Mouse (Mus musculus) C2C12 (cell line): ENCODE data around the gene Pgrmc2. TPM values are rescaled to one million over a fixed set of nuclear protein-coding genes. Genes with fewer than 3 reads are reported as not detected.

ENCODE experiments used
- H3K27me3 ChIP-seq: one replicate; pipeline ENCODE4 v1.6.1; 2011; ENCODE audit not compliant: control insufficient read depth, insufficient read depth, insufficient read length
- H3K36me3 ChIP-seq: one replicate; pipeline ENCODE4 v1.6.1; 2011; ENCODE audit not compliant: control insufficient read depth, insufficient read depth
- H3K4me3 ChIP-seq: one replicate; pipeline ENCODE4 v1.5.1; 2011; ENCODE audit warnings: mild to moderate bottlenecking, control low read depth; ENCODE audit not compliant: poor library complexity, insufficient read depth, severe bottlenecking
- H3K79me2 ChIP-seq: one replicate; pipeline ENCODE4 v1.6.1; 2011; ENCODE audit not compliant: control insufficient read depth, insufficient read depth
- H3K79me3 ChIP-seq: one replicate; pipeline ENCODE4 v1.6.1; 2011; ENCODE audit warnings: low read depth, control low read depth
- H3ac ChIP-seq: one replicate; pipeline ENCODE3; 2011; ENCODE audit warnings: low read depth; ENCODE audit not compliant: control insufficient read depth, insufficient read length
- CEBPB ChIP-seq: IDR thresholded peaks from one replicate; pipeline ENCODE4 v1.6.1; 2011; ENCODE audit warnings: low read depth, mild to moderate bottlenecking, control low read depth, moderate library complexity
- CTCF ChIP-seq: IDR thresholded peaks from one replicate; pipeline ENCODE4 v1.5.1; 2011; ENCODE audit not compliant: control insufficient read depth, insufficient read depth, insufficient read length
- FOSL1 ChIP-seq: IDR thresholded peaks from one replicate; pipeline ENCODE4 v1.8.0; 2011; ENCODE audit warnings: mild to moderate bottlenecking, low read length; ENCODE audit not compliant: poor library complexity, insufficient read depth, severe bottlenecking
- MAX ChIP-seq: IDR thresholded peaks from one replicate; pipeline ENCODE4 v1.6.1; 2011; ENCODE audit warnings: mild to moderate bottlenecking, control low read depth
- MYOD1 ChIP-seq: IDR thresholded peaks from one replicate; pipeline ENCODE4 v1.6.1; 2011; ENCODE audit warnings: low read depth; ENCODE audit not compliant: control insufficient read depth, insufficient read length
- MYOG ChIP-seq: IDR thresholded peaks from one replicate; pipeline ENCODE4 v1.6.1; 2011; ENCODE audit not compliant: control insufficient read depth, insufficient read length; ENCODE audit errors: extremely low read depth
- USF1 ChIP-seq: IDR thresholded peaks from one replicate; pipeline ENCODE4 v1.6.1; 2011; ENCODE audit warnings: low read depth, mild to moderate bottlenecking, control low read depth, moderate library complexity
- polyA plus RNA-seq: library from polyadenylated mRNA; unstranded; fragments of >200 nt; fragmentation: generic; extraction: Trizol; gene quantifications from one replicate; pipeline ENCODE4 v1.2.1, GENCODE M21; 2012; ENCODE audit warnings: missing spikeins

The Pgrmc2 gene
- polyA plus RNA-seq, 1 experiment, result 39.8 TPM

- no peak overlapping the region for H3ac ChIP-seq
- no peak for TF ChIP-seq FOSL1
- H3K36me3 ChIP-seq, result no peaks in the 10 kb centered on the region
- no peaks in the 10 kb centered on the region for H3K79me2 ChIP-seq
- no peak overlapping the region for H3K4me3 ChIP-seq
- H3K79me3 ChIP-seq, result no peaks in the 10 kb centered on the region
- peaks cover 7% of the 10 kb centered on the region for H3K27me3 ChIP-seq
Observed at GRCm38 (mm10) chr3:41092311-41092710, 9.5 kb upstream of the Pgrmc2 start.

DNA sequence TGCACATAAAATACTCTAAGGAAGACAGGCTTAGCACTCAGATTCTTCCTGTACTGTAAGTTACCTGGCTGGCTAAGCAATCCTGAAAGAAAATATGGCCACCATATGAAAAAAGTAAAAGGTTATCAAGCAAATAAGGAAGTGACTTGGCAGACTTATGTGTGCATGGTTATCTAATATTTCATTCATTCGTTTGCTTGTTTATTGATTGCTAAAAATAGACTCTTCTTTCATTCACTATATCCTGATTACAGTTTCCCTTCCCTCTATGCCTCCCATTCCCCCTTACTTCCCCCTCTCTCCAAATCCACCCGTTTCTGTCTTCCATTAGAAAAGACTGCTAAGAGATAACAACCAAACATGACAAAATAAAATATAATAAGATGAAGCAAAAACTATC is 8.0 kb upstream of the Pgrmc2 start:
- Histone ChIP-seq H3K36me3 (no peaks in the 10 kb centered on the region), H3ac (no peak overlapping the region), H3K79me3 (no peaks in the 10 kb centered on the region), H3K4me3 (no peak overlapping the region), H3K27me3 (peaks cover 7% of the 10 kb centered on the region), H3K79me2 (no peaks in the 10 kb centered on the region)
- TF ChIP-seq CTCF (no peak), MYOG (no peak), FOSL1 (no peak), MYOD1 (no peak), MAX (no peak), CEBPB (no peak), USF1 (no peak)

- Histone ChIP-seq H3K4me3 (no peak overlapping the region), H3K79me3 (peaks cover 2% of the 10 kb centered on the region), H3ac (no peak overlapping the region), H3K79me2 (peaks cover 13% of the 10 kb centered on the region), H3K36me3 (no peaks in the 10 kb centered on the region), H3K27me3 (peaks cover 4% of the 10 kb centered on the region)
- TF ChIP-seq MYOG (no peak), USF1 (no peak), FOSL1 (no peak), MAX (no peak), CTCF (no peak)
Observed at GRCm38 (mm10) chr3:41087071-41087470, 4.2 kb upstream of the Pgrmc2 start.

- TF ChIP-seq MYOD1 (no peak), USF1 (no peak)
- Histone ChIP-seq H3ac (no peak overlapping the region), H3K4me3 (no peak overlapping the region)
Observed at GRCm38 (mm10) chr3:41084421-41084820, 1.6 kb upstream of the Pgrmc2 start.

GRCm38 (mm10) chr3:41083790-41084112 is 905 bp upstream of the Pgrmc2 start:
- peak overlapping the region; percentile 84 for H3K4me3 ChIP-seq
- H3K79me2 ChIP-seq, result peaks cover 46% of the 10 kb centered on the region
- no peak for TF ChIP-seq CTCF
- no peak for TF ChIP-seq MAX
- no peak for TF ChIP-seq FOSL1
- TF ChIP-seq CEBPB, result no peak
- TF ChIP-seq MYOG, result no peak
- TF ChIP-seq MYOD1, result no peak
- no peak for TF ChIP-seq USF1
- no peaks in the 10 kb centered on the region for H3K27me3 ChIP-seq
- H3K36me3 ChIP-seq, result peaks cover 5% of the 10 kb centered on the region
- peak overlapping the region; percentile 78 for H3ac ChIP-seq
- H3K79me3 ChIP-seq, result peaks cover 34% of the 10 kb centered on the region

More at GRCm38 (mm10) chr3:41084421-41084820, 1.6 kb upstream of the Pgrmc2 start:
- peaks cover 3% of the 10 kb centered on the region for H3K36me3 ChIP-seq
- H3K79me3 ChIP-seq, result peaks cover 28% of the 10 kb centered on the region
- H3K27me3 ChIP-seq, result no peaks in the 10 kb centered on the region
- peaks cover 39% of the 10 kb centered on the region for H3K79me2 ChIP-seq

DNA sequence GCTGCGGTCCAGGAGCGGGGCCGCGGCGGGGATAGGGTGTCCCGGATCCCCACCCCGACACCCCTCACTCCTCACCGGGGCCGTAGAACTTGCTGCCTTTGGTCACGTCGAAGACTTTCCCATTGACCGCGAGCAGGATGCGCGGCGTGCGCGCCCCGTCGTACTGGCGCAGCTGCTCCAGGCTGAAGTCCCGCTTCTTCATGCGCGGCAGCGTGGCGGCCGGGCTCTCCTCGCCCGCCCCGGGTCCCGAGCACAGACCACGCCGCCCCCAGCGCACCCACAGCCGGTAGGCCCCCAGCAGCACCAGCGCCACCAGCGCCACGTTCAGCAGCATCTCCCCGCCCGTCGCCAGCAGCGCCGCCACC is 344 bp downstream of the Pgrmc2 start:
- H3K36me3 ChIP-seq, result peaks cover 11% of the 10 kb centered on the region
- peak overlapping the region; percentile 95 for H3ac ChIP-seq
- H3K4me3 ChIP-seq, result peak overlapping the region; percentile 84
- peaks cover 59% of the 10 kb centered on the region for H3K79me2 ChIP-seq
- peaks cover 47% of the 10 kb centered on the region for H3K79me3 ChIP-seq
- H3K27me3 ChIP-seq, result no peaks in the 10 kb centered on the region
- TF ChIP-seq MYOD1, result no peak
- TF ChIP-seq CTCF, result no peak
- TF ChIP-seq CEBPB, result no peak
- no peak for TF ChIP-seq USF1
- no peak for TF ChIP-seq MYOG
- TF ChIP-seq MAX, result no peak
- TF ChIP-seq FOSL1, result no peak
